Mouse (Mus musculus): Measurements from ENCODE around the gene Mafg. TPM values are rescaled to one million over a fixed set of nuclear protein-coding genes. Genes with fewer than 3 reads are reported as not detected.

Gene Mafg
- total and polyA plus RNA-seq, 2 experiments from 2014 or later = 39.7 to 40.1 TPM

- Histone ChIP-seq H3K36me3 (ENCODE audit: insufficient read depth) (peaks cover 26% of the 10 kb centered on the region), H3K4me2 (ENCODE audit: low read depth) (no peak overlapping the region), H3K27me3 (ENCODE audit: insufficient read depth, low read length) (no peaks in the 10 kb centered on the region), H3K4me1 (ENCODE audit: insufficient read depth) (peaks cover 12% of the 10 kb centered on the region), H3K9ac (no peak overlapping the region), H3K4me3 (ENCODE audit: low read depth, low read length) (no peak overlapping the region), H3K9me3 (ENCODE audit: low read length) (no peaks in the 10 kb centered on the region), H3K27ac (ENCODE audit: low read depth, low read length) (no peak overlapping the region)
- TF ChIP-seq CTCF (IDR thresholded peaks at IDR 0.05; ENCODE audit: low read depth) = no peak
- ATAC-seq (no peak), DNase-seq (peak; percentile 3)
- 94% methylated on average over 3 of the region's 3 CpGs for WGBS
These were observed 56.9 kb downstream of the Mafg start for GRCm38 (mm10) chr11:120576365-120576981.

DNA sequence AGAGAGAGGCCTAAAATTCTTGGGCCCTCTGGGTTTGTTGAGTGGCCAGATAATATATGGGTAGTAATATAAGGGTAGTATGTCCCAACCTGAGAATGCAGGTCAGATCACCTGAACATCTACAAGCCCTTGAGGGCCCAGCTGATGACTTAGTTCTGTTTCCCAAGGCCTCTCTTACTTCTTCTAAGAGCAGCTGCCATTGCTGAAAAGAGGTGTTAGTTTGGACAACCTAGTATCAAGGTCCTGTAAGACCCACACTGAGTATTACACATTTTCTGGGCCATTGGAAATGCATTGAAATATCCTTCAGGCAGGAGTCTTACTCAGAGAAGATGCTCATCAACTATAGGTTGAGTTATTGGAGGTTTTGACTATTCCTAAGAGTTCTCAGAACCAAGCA lies 57.5 kb downstream of the Mafg start:
- no peak overlapping the region for H3K9ac ChIP-seq
- H3K4me2 ChIP-seq (ENCODE audit: low read depth) = no peak overlapping the region
- no peak overlapping the region for H3K4me3 ChIP-seq (ENCODE audit: low read depth, low read length)
- H3K27ac ChIP-seq (ENCODE audit: low read depth, low read length) = no peak overlapping the region
- H3K36me3 ChIP-seq (ENCODE audit: insufficient read depth) = peaks cover 31% of the 10 kb centered on the region
- ATAC-seq = no peak
- no peaks in the 10 kb centered on the region for H3K9me3 ChIP-seq (ENCODE audit: low read length)
- H3K27me3 ChIP-seq (ENCODE audit: insufficient read depth, low read length) = no peaks in the 10 kb centered on the region
- DNase-seq = no peak
- TF ChIP-seq CTCF (IDR thresholded peaks at IDR 0.05; ENCODE audit: low read depth) = no peak
- H3K4me1 ChIP-seq (ENCODE audit: insufficient read depth) = peaks cover 12% of the 10 kb centered on the region

Small RNA genes within 50 kb of the gene (microRNA-seq; reads per million reads assigned to microRNA genes)
- gene Mir6936 = 0.73 to 0.77 reads per million in 2 experiments

Other genes with a start within 250 kb of the Mafg start
Only the 30 nearest of the 32 such genes appear.
- gene Pde6g, start 180.1 kb downstream of the Mafg start, total RNA-seq (2014; rRNA removed) = 0.33 TPM in 1 of 2 replicates, not detected in the other
- 0.18 and 1.4 TPM in 2 replicates for gene Pde6g, start 180.1 kb downstream of the Mafg start, polyA plus RNA-seq (2015; fragmentation: Nextera tagmentation; extraction: Ambion mirVana)
- 9.9 and 15.2 TPM in 2 replicates for gene Oxld1, start 175.5 kb downstream of the Mafg start, total RNA-seq (2014; rRNA removed)
- gene Oxld1, start 175.5 kb downstream of the Mafg start, polyA plus RNA-seq (2015; fragmentation: Nextera tagmentation; extraction: Ambion mirVana) = 12.7 and 13.8 TPM in 2 replicates
- gene Ccdc137, start 175.5 kb downstream of the Mafg start, total RNA-seq (2014; rRNA removed) = 18.1 and 21.0 TPM in 2 replicates
- 13.6 and 15.4 TPM in 2 replicates for gene Ccdc137, start 175.5 kb downstream of the Mafg start, polyA plus RNA-seq (2015; fragmentation: Nextera tagmentation; extraction: Ambion mirVana)
- gene Arl16, start 166.0 kb downstream of the Mafg start, total RNA-seq (2014; rRNA removed) = 35.2 and 37.8 TPM in 2 replicates
- 40.3 and 56.4 TPM in 2 replicates for gene Arl16, start 166.0 kb downstream of the Mafg start, polyA plus RNA-seq (2015; fragmentation: Nextera tagmentation; extraction: Ambion mirVana)
- 42.6 and 49.9 TPM in 2 replicates for gene Mrpl12, start 149.0 kb downstream of the Mafg start, total RNA-seq (2014; rRNA removed)
- gene Mrpl12, start 149.0 kb downstream of the Mafg start, polyA plus RNA-seq (2015; fragmentation: Nextera tagmentation; extraction: Ambion mirVana) = 143 and 179 TPM in 2 replicates
- 20.9 and 22.8 TPM in 2 replicates for gene Slc25a10, start 141.8 kb downstream of the Mafg start, total RNA-seq (2014; rRNA removed)
- gene Slc25a10, start 141.8 kb downstream of the Mafg start, polyA plus RNA-seq (2015; fragmentation: Nextera tagmentation; extraction: Ambion mirVana) = 20.5 and 21.1 TPM in 2 replicates
- not detected in 2 replicates for gene Gcgr, start 102.9 kb downstream of the Mafg start, total RNA-seq (2014; rRNA removed)
- 0.09 and 0.22 TPM in 2 replicates for gene Gcgr, start 102.9 kb downstream of the Mafg start, polyA plus RNA-seq (2015; fragmentation: Nextera tagmentation; extraction: Ambion mirVana)
- 103 and 105 TPM in 2 replicates for gene Mcrip1, start 83.9 kb downstream of the Mafg start, total RNA-seq (2014; rRNA removed)
- 261 and 275 TPM in 2 replicates for gene Mcrip1, start 83.9 kb downstream of the Mafg start, polyA plus RNA-seq (2015; fragmentation: Nextera tagmentation; extraction: Ambion mirVana)
- gene Ppp1r27, start 82.5 kb downstream of the Mafg start, total RNA-seq (2014; rRNA removed) = not detected in 2 replicates
- not detected in 2 replicates for gene Ppp1r27, start 82.5 kb downstream of the Mafg start, polyA plus RNA-seq (2015; fragmentation: Nextera tagmentation; extraction: Ambion mirVana)
- 162 and 174 TPM in 2 replicates for gene P4hb, start 60.3 kb downstream of the Mafg start, total RNA-seq (2014; rRNA removed)
- gene P4hb, start 60.3 kb downstream of the Mafg start, polyA plus RNA-seq (2015; fragmentation: Nextera tagmentation; extraction: Ambion mirVana) = 208 and 218 TPM in 2 replicates
- 214 and 237 TPM in 2 replicates for gene Arhgdia, start 52.0 kb downstream of the Mafg start, total RNA-seq (2014; rRNA removed)
- gene Arhgdia, start 52.0 kb downstream of the Mafg start, polyA plus RNA-seq (2015; fragmentation: Nextera tagmentation; extraction: Ambion mirVana) = 416 and 435 TPM in 2 replicates
- 99.8 and 111 TPM in 2 replicates for gene Alyref, start 35.2 kb downstream of the Mafg start, total RNA-seq (2014; rRNA removed)
- 207 and 238 TPM in 2 replicates for gene Alyref, start 35.2 kb downstream of the Mafg start, polyA plus RNA-seq (2015; fragmentation: Nextera tagmentation; extraction: Ambion mirVana)
- gene Anapc11, start 35.2 kb downstream of the Mafg start, total RNA-seq (2014; rRNA removed) = 54.2 and 64.2 TPM in 2 replicates
- 207 and 226 TPM in 2 replicates for gene Anapc11, start 35.2 kb downstream of the Mafg start, polyA plus RNA-seq (2015; fragmentation: Nextera tagmentation; extraction: Ambion mirVana)
- gene Npb, start 25.1 kb downstream of the Mafg start, total RNA-seq (2014; rRNA removed) = not detected in 2 replicates
- 0.42 and 0.80 TPM in 2 replicates for gene Npb, start 25.1 kb downstream of the Mafg start, polyA plus RNA-seq (2015; fragmentation: Nextera tagmentation; extraction: Ambion mirVana)
- gene Pcyt2, start 15.7 kb downstream of the Mafg start, total RNA-seq (2014; rRNA removed) = 102 and 129 TPM in 2 replicates
- 107 and 117 TPM in 2 replicates for gene Pcyt2, start 15.7 kb downstream of the Mafg start, polyA plus RNA-seq (2015; fragmentation: Nextera tagmentation; extraction: Ambion mirVana)
- 48.7 and 51.8 TPM in 2 replicates for gene Sirt7, start 8.4 kb downstream of the Mafg start, total RNA-seq (2014; rRNA removed)
- 37.4 and 40.7 TPM in 2 replicates for gene Sirt7, start 8.4 kb downstream of the Mafg start, polyA plus RNA-seq (2015; fragmentation: Nextera tagmentation; extraction: Ambion mirVana)
- 8.7 and 13.8 TPM in 2 replicates for gene Pycr1, start 10.2 kb upstream of the Mafg start, total RNA-seq (2014; rRNA removed)
- gene Pycr1, start 10.2 kb upstream of the Mafg start, polyA plus RNA-seq (2015; fragmentation: Nextera tagmentation; extraction: Ambion mirVana) = 19.5 and 23.0 TPM in 2 replicates
- 1.1 and 3.2 TPM in 2 replicates for gene Myadml2, start 14.6 kb upstream of the Mafg start, total RNA-seq (2014; rRNA removed)
- gene Myadml2, start 14.6 kb upstream of the Mafg start, polyA plus RNA-seq (2015; fragmentation: Nextera tagmentation; extraction: Ambion mirVana) = 1.3 and 1.5 TPM in 2 replicates
- 5.5 and 5.9 TPM in 2 replicates for gene Notum, start 27.6 kb upstream of the Mafg start, total RNA-seq (2014; rRNA removed)
- gene Notum, start 27.6 kb upstream of the Mafg start, polyA plus RNA-seq (2015; fragmentation: Nextera tagmentation; extraction: Ambion mirVana) = 3.6 and 4.9 TPM in 2 replicates
- 97.7 and 102 TPM in 2 replicates for gene Aspscr1, start 39.4 kb upstream of the Mafg start, total RNA-seq (2014; rRNA removed)
- 137 and 139 TPM in 2 replicates for gene Aspscr1, start 39.4 kb upstream of the Mafg start, polyA plus RNA-seq (2015; fragmentation: Nextera tagmentation; extraction: Ambion mirVana)
- 28.5 and 52.1 TPM in 2 replicates for gene Cenpx, start 80.1 kb upstream of the Mafg start, total RNA-seq (2014; rRNA removed)
- gene Cenpx, start 80.1 kb upstream of the Mafg start, polyA plus RNA-seq (2015; fragmentation: Nextera tagmentation; extraction: Ambion mirVana) = 91.3 and 114 TPM in 2 replicates
- gene Lrrc45, start 80.3 kb upstream of the Mafg start, total RNA-seq (2014; rRNA removed) = 57.6 and 58.4 TPM in 2 replicates
- 31.0 and 41.0 TPM in 2 replicates for gene Lrrc45, start 80.3 kb upstream of the Mafg start, polyA plus RNA-seq (2015; fragmentation: Nextera tagmentation; extraction: Ambion mirVana)
- 598 and 666 TPM in 2 replicates for gene Rac3, start 87.9 kb upstream of the Mafg start, total RNA-seq (2014; rRNA removed)
- 681 and 697 TPM in 2 replicates for gene Rac3, start 87.9 kb upstream of the Mafg start, polyA plus RNA-seq (2015; fragmentation: Nextera tagmentation; extraction: Ambion mirVana)
- 7.2 and 13.2 TPM in 2 replicates for gene Dcxr, start 93.7 kb upstream of the Mafg start, total RNA-seq (2014; rRNA removed)
- gene Dcxr, start 93.7 kb upstream of the Mafg start, polyA plus RNA-seq (2015; fragmentation: Nextera tagmentation; extraction: Ambion mirVana) = 11.2 and 12.7 TPM in 2 replicates
- 3.6 and 4.8 TPM in 2 replicates for gene Cbr2, start 98.5 kb upstream of the Mafg start, total RNA-seq (2014; rRNA removed)
- 3.1 and 4.9 TPM in 2 replicates for gene Cbr2, start 98.5 kb upstream of the Mafg start, polyA plus RNA-seq (2015; fragmentation: Nextera tagmentation; extraction: Ambion mirVana)
- gene Hmga1b, start 129.2 kb upstream of the Mafg start, total RNA-seq (2014; rRNA removed) = 0.95 and 1.8 TPM in 2 replicates
- gene Hmga1b, start 129.2 kb upstream of the Mafg start, polyA plus RNA-seq (2015; fragmentation: Nextera tagmentation; extraction: Ambion mirVana) = 1.6 and 1.7 TPM in 2 replicates
- 61.9 and 82.8 TPM in 2 replicates for gene Rfng, start 150.6 kb upstream of the Mafg start, total RNA-seq (2014; rRNA removed)
- gene Rfng, start 150.6 kb upstream of the Mafg start, polyA plus RNA-seq (2015; fragmentation: Nextera tagmentation; extraction: Ambion mirVana) = 114 and 125 TPM in 2 replicates
- 228 and 240 TPM in 2 replicates for gene Gps1, start 150.7 kb upstream of the Mafg start, total RNA-seq (2014; rRNA removed)
- gene Gps1, start 150.7 kb upstream of the Mafg start, polyA plus RNA-seq (2015; fragmentation: Nextera tagmentation; extraction: Ambion mirVana) = 240 and 244 TPM in 2 replicates
- 43.0 and 52.0 TPM in 2 replicates for gene Dus1l, start 162.8 kb upstream of the Mafg start, total RNA-seq (2014; rRNA removed)
- gene Dus1l, start 162.8 kb upstream of the Mafg start, polyA plus RNA-seq (2015; fragmentation: Nextera tagmentation; extraction: Ambion mirVana) = 36.1 and 38.6 TPM in 2 replicates
- 328 and 364 TPM in 2 replicates for gene Fasn, start 190.9 kb upstream of the Mafg start, total RNA-seq (2014; rRNA removed)
- 72.5 and 75.6 TPM in 2 replicates for gene Fasn, start 190.9 kb upstream of the Mafg start, polyA plus RNA-seq (2015; fragmentation: Nextera tagmentation; extraction: Ambion mirVana)